Mouse (Mus musculus): ENCODE results near the gene Polr3c. TPM values are rescaled to one million over a fixed set of nuclear protein-coding genes. Genes with fewer than 3 reads are reported as not detected.
A peak's percentile ranks its signal among the peaks of the same experiment; 100 is the strongest.

Gene Polr3c
- polyA plus RNA-seq, 1 experiment from 2014 or later, result 31.0 TPM

DNA sequence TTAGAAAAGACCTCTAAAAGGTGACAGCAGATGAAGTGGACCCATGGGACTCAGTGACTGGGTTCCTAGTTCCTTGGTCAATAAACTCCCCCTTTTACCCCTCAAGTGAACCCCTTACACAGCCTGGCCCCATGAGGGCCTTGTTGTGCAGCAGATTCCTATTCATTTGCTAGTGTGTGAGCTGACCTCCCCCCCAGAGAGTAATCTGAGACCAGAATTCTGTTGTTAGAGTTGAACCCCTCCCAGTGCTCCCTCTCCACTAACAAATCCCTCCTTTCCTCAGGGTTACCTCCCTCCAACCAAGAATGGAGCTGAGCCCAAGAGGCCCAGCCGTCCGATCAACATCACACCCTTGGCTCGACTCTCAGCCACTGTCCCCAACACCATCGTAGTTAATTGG, 26.4 kb downstream of the Polr3c start:
- WGBS, result 86% methylated on average over 4 of the region's 4 CpGs
- ATAC-seq (replicated peaks; ENCODE audit: extremely low read depth, insufficient read depth, low FRiP score), result no peak
- H3K27me3 ChIP-seq (ENCODE audit: control insufficient read depth, insufficient read depth, low read length), result no peaks in the 10 kb centered on the region
- no peak overlapping the region for H3K4me3 ChIP-seq (ENCODE audit: low read length)
- H3K36me3 ChIP-seq (ENCODE audit: control insufficient read depth, insufficient read depth), result peaks cover 48% of the 10 kb centered on the region
- H3K4me1 ChIP-seq (ENCODE audit: control insufficient read depth, insufficient read depth, low read length), result peaks cover 8% of the 10 kb centered on the region
- H3K9ac ChIP-seq (ENCODE audit: low read length), result no peak overlapping the region
- H3K9me3 ChIP-seq (replicated peaks; ENCODE audit: control insufficient read depth, low read length), result no peaks in the 10 kb centered on the region
- H3K4me2 ChIP-seq (ENCODE audit: low read depth, low read length), result no peak overlapping the region
- no peak overlapping the region for H3K27ac ChIP-seq (ENCODE audit: low read length)

DNA sequence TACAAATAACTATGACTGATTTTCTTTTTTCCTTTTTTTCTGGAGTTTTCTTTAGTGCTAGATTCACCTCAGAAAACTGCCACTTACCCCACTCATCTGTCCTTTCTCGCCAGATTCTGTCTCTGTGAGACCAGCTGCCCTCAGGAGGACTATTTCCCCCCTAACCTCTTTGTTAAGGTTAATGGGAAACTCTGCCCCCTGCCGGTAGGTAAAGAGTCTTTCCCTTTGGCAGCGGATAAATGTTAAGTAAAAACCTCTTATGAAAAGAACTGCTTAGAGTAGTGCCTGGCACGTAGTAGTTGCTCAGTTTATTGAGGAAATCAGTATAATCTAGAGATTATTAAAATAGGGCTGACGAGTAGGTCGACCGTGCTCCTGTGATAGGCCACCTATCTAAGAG, 27.1 kb downstream of the Polr3c start:
- Histone ChIP-seq H3K27me3 (ENCODE audit: control insufficient read depth, insufficient read depth, low read length) (no peaks in the 10 kb centered on the region), H3K9me3 (replicated peaks; ENCODE audit: control insufficient read depth, low read length) (no peaks in the 10 kb centered on the region), H3K9ac (ENCODE audit: low read length) (no peak overlapping the region), H3K27ac (ENCODE audit: low read length) (no peak overlapping the region), H3K4me3 (ENCODE audit: low read length) (no peak overlapping the region), H3K4me2 (ENCODE audit: low read depth, low read length) (no peak overlapping the region), H3K4me1 (ENCODE audit: control insufficient read depth, insufficient read depth, low read length) (peaks cover 15% of the 10 kb centered on the region), H3K36me3 (ENCODE audit: control insufficient read depth, insufficient read depth) (peaks cover 48% of the 10 kb centered on the region)
- 53% methylated on average over 7 of the region's 7 CpGs for WGBS
- ATAC-seq (replicated peaks; ENCODE audit: extremely low read depth, insufficient read depth, low FRiP score), result no peak

DNA sequence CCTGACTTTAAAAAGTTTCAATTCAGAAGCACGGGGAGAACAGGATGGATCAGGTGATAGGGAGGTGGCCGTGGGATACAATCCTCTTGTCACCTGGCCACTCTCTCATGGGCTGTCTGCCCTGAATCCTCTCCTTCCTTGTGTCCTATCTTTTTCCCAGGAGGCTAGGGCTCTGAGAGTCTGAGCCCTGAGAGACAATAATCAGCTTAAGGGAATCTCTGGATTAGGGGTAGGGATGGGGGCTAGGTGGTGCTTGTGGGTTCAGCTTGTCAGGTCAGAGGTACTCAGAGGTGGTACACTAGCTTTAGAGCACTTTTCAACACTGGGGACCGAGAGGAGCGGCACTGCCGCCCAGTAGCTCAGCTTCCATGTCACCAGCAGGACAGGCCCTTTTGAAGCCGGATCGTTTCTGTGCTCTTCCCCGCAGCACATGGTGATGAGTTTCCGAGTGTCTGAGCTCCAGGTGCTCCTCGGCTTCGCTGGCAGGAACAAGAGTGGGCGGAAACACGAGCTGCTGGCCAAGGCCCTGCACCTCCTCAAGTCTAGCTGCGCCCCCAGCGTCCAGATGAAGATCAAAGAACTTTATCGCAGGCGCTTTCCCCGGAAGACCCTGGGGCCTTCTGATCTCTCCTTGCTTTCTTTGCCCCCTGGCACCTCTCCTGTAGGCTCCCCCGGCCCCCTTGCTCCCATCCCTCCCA, 28.3 kb downstream of the Polr3c start:
- H3K27ac ChIP-seq (ENCODE audit: low read length), result no peak overlapping the region
- no peaks in the 10 kb centered on the region for H3K9me3 ChIP-seq (replicated peaks; ENCODE audit: control insufficient read depth, low read length)
- H3K4me3 ChIP-seq (ENCODE audit: low read length), result no peak overlapping the region
- H3K27me3 ChIP-seq (ENCODE audit: control insufficient read depth, insufficient read depth, low read length), result no peaks in the 10 kb centered on the region
- peaks cover 21% of the 10 kb centered on the region for H3K4me1 ChIP-seq (ENCODE audit: control insufficient read depth, insufficient read depth, low read length)
- no peak for ATAC-seq (replicated peaks; ENCODE audit: extremely low read depth, insufficient read depth, low FRiP score)
- no peak overlapping the region for H3K4me2 ChIP-seq (ENCODE audit: low read depth, low read length)
- H3K9ac ChIP-seq (ENCODE audit: low read length), result no peak overlapping the region
- WGBS, result 51% methylated on average over 19 of the region's 19 CpGs
- peaks cover 40% of the 10 kb centered on the region for H3K36me3 ChIP-seq (ENCODE audit: control insufficient read depth, insufficient read depth)

DNA sequence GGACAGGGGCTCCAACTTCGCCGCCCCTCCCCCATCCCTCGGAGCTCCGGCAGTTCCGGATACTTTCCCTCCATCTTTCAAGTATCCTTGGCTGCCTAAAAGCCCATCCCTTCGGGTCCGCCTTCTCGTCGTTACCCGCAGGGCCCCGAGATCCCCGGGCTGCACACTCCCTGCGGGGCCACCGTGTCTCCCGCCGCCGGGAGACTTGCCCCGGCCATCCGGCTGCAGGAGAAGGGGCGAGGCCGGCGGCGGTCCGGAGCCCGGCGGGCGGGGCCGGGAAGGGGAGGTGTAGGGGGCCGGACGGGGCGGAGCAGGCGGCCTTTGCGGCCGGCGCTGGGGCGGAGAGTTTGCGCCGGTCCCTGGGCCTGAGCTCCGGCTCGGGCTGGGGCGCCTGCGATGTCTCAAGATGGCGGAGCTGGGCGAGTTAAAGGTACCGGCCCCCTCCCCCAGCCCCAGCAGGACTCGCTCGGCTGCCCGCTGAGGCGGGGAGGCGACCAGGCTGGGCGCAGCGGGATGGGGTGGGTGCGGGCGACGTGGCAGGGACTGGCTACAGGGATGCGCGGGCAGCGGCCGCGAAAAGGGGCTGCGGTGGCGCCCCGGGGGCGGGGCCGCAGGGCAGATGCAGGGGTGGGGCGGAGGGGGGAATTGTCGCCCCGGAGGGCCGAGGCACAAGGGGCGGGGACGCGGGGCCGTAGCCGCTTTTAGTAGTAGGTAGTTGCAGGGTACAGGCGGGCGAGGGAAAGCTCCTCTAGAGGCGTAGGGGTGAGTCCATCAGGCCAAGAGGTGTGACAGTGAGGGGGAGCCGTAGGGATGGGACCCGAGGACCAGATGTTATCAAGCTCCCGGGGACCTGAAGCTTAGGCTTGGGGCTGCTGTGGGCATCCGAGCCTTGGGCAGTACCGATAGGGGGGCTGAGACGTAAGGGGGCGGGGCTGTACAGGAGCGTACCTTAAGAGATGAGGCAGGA, 30.4 kb downstream of the Polr3c start:
- Histone ChIP-seq H3K27me3 (ENCODE audit: control insufficient read depth, insufficient read depth, low read length) (no peaks in the 10 kb centered on the region), H3K4me1 (ENCODE audit: control insufficient read depth, insufficient read depth, low read length) (peaks cover 21% of the 10 kb centered on the region), H3K9ac (ENCODE audit: low read length) (peak overlapping the region; percentile 95), H3K4me3 (ENCODE audit: low read length) (peak overlapping the region; percentile 93), H3K4me2 (ENCODE audit: low read depth, low read length) (peak overlapping the region; percentile 90), H3K9me3 (replicated peaks; ENCODE audit: control insufficient read depth, low read length) (no peaks in the 10 kb centered on the region), H3K36me3 (ENCODE audit: control insufficient read depth, insufficient read depth) (peaks cover 24% of the 10 kb centered on the region), H3K27ac (ENCODE audit: low read length) (peak overlapping the region; percentile 95)
- WGBS, result under 1% methylated on average over 83 of the region's 85 CpGs
- peak; percentile 95 for ATAC-seq (replicated peaks; ENCODE audit: extremely low read depth, insufficient read depth, low FRiP score)

DNA sequence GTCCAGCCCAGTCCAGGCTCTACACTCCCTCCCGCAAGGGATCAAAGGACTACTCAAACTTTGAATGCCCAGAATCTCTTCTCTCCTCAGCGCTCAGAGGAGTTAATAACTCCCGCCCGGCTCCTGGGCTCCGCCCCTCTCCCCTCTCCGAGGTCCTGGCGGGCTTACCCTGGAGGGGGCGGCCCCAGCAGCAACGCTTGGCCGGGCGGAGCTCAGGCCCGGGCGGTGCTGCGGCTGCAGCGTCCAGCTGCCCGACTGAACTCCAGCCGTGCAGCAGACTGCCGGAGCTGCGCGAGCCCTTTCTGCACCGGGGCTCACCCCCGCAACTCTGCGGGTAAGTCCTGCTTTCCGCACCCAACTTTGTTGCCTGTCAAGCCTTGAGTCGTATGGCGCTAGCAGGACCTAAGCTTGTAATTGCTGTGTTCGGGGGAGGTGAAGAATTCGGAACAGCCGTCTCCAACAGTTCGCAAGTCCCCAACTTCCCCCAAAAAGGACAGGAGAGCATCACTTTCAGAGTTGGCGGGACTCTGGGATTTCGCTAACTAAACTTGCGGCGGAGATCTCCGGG, 31.1 kb downstream of the Polr3c start, which contains the start of gene Pias3:
Gene Pias3 (plus strand): TSS at position 187 of the 568 bp plus-strand sequence.
- Histone ChIP-seq H3K27me3 (ENCODE audit: control insufficient read depth, insufficient read depth, low read length) (no peaks in the 10 kb centered on the region), H3K36me3 (ENCODE audit: control insufficient read depth, insufficient read depth) (peaks cover 16% of the 10 kb centered on the region), H3K4me3 (ENCODE audit: low read length) (peak within 1 kb of the TSS; percentile 93), H3K27ac (ENCODE audit: low read length) (peak within 1 kb of the TSS; percentile 95), H3K9ac (ENCODE audit: low read length) (peak within 1 kb of the TSS; percentile 95), H3K4me2 (ENCODE audit: low read depth, low read length) (peak within 1 kb of the TSS; percentile 90), H3K9me3 (replicated peaks; ENCODE audit: control insufficient read depth, low read length) (no peaks in the 10 kb centered on the region), H3K4me1 (ENCODE audit: control insufficient read depth, insufficient read depth, low read length) (peaks cover 21% of the 10 kb centered on the region)
- ATAC-seq (replicated peaks; ENCODE audit: extremely low read depth, insufficient read depth, low FRiP score), result peak; percentile 87
- WGBS, result under 1% methylated on average over 34 of the region's 35 CpGs

DNA sequence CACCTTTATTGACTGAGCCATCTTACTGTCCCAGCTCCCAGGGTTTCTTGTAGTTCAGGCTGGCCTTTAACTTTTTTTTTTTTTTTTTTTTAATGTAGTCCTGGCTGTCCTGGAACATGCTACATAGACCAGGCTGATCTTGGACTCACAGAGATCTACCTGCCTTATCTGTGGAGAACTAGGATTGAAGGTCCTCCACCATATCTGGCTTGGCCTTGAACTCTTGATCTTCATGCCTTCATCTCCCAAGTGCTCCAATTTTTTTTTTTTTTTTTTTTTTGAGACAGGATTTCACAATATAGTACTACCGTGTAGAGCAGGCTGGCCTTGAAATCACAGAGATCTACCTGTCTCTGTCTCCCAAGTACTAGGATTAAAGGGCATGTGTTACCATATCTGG, 33.8 kb downstream of the Polr3c start:
- Histone ChIP-seq H3K4me3 (ENCODE audit: low read length) (no peak overlapping the region), H3K4me1 (ENCODE audit: control insufficient read depth, insufficient read depth, low read length) (peaks cover 21% of the 10 kb centered on the region), H3K9ac (ENCODE audit: low read length) (no peak overlapping the region), H3K36me3 (ENCODE audit: control insufficient read depth, insufficient read depth) (no peaks in the 10 kb centered on the region), H3K27me3 (ENCODE audit: control insufficient read depth, insufficient read depth, low read length) (no peaks in the 10 kb centered on the region), H3K9me3 (replicated peaks; ENCODE audit: control insufficient read depth, low read length) (no peaks in the 10 kb centered on the region), H3K27ac (ENCODE audit: low read length) (no peak overlapping the region), H3K4me2 (ENCODE audit: low read depth, low read length) (no peak overlapping the region)
- no peak for ATAC-seq (replicated peaks; ENCODE audit: extremely low read depth, insufficient read depth, low FRiP score)
- 79% methylated on average over 1 of the region's 1 CpGs for WGBS

DNA sequence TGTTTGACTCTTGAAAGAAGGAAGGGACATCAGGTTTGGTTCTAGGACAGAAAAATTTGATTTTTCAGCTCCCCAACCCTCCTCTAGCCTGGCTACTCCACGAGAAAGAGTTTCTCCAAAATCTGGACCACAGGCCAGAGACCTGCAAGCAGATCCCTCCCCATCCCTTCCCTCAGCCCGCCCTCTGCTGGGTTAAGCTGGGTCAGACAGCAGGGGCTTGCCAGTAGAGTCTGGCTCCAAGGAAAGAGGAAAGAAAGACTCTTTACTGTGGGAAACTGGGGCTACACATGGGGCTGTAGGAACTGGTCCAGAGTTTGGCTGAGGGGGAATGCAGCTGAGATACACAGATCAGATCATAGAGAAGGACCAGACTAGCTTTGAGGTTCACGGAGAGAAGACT, 34.9 kb downstream of the Polr3c start:
- H3K27me3 ChIP-seq (ENCODE audit: control insufficient read depth, insufficient read depth, low read length), result no peaks in the 10 kb centered on the region
- no peak for ATAC-seq (replicated peaks; ENCODE audit: extremely low read depth, insufficient read depth, low FRiP score)
- no peak overlapping the region for H3K9ac ChIP-seq (ENCODE audit: low read length)
- no peak overlapping the region for H3K4me3 ChIP-seq (ENCODE audit: low read length)
- no peak overlapping the region for H3K27ac ChIP-seq (ENCODE audit: low read length)
- H3K36me3 ChIP-seq (ENCODE audit: control insufficient read depth, insufficient read depth), result no peaks in the 10 kb centered on the region
- H3K9me3 ChIP-seq (replicated peaks; ENCODE audit: control insufficient read depth, low read length), result no peaks in the 10 kb centered on the region
- H3K4me2 ChIP-seq (ENCODE audit: low read depth, low read length), result no peak overlapping the region
- peaks cover 14% of the 10 kb centered on the region for H3K4me1 ChIP-seq (ENCODE audit: control insufficient read depth, insufficient read depth, low read length)
- 19% methylated on average over 3 of the region's 3 CpGs for WGBS

DNA sequence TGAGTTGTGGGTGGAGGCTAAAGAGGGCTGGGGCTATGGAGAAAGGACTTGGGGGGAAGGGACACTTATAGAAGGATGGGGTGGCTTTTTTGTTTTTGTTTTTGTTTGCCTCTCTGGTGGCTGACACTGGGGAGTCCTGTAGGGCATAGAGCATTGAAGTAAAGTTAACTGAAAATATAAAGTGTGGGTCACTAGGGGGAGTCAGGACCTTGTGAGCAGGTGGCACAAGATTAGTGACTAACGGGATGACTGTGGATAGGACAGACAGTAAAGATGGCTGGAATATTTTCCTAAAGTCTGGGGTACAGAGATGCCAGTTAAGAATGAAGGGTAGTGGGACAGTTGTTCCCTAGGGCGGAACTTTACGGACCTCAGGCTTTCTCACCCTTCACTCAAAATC, 37.1 kb downstream of the Polr3c start:
- H3K27me3 ChIP-seq (ENCODE audit: control insufficient read depth, insufficient read depth, low read length), result peaks cover 2% of the 10 kb centered on the region; the same call in 1 of the 2 replicates
- no peak for ATAC-seq (replicated peaks; ENCODE audit: extremely low read depth, insufficient read depth, low FRiP score)
- H3K9me3 ChIP-seq (replicated peaks; ENCODE audit: control insufficient read depth, low read length), result no peaks in the 10 kb centered on the region
- no peak overlapping the region for H3K9ac ChIP-seq (ENCODE audit: low read length)
- no peaks in the 10 kb centered on the region for H3K36me3 ChIP-seq (ENCODE audit: control insufficient read depth, insufficient read depth)
- no peak overlapping the region for H3K27ac ChIP-seq (ENCODE audit: low read length)
- WGBS, result 48% methylated on average over 3 of the region's 3 CpGs
- no peak overlapping the region for H3K4me3 ChIP-seq (ENCODE audit: low read length)
- no peak overlapping the region for H3K4me2 ChIP-seq (ENCODE audit: low read depth, low read length)
- H3K4me1 ChIP-seq (ENCODE audit: control insufficient read depth, insufficient read depth, low read length), result peaks cover 5% of the 10 kb centered on the region; the same call in 1 of the 2 replicates
